Mouse (Mus musculus): ENCODE results near the gene Zc3hc1. TPM values are rescaled to one million over a fixed set of nuclear protein-coding genes. Genes with fewer than 3 reads are reported as not detected.
A peak's percentile ranks its signal among the peaks of the same experiment; 100 is the strongest.

Zc3hc1 gene
- 52.8 and 60.5 TPM in 2 replicates for polyA plus RNA-seq (2014; fragmentation: Nextera tagmentation; extraction: Ambion mirVana)

DNA sequence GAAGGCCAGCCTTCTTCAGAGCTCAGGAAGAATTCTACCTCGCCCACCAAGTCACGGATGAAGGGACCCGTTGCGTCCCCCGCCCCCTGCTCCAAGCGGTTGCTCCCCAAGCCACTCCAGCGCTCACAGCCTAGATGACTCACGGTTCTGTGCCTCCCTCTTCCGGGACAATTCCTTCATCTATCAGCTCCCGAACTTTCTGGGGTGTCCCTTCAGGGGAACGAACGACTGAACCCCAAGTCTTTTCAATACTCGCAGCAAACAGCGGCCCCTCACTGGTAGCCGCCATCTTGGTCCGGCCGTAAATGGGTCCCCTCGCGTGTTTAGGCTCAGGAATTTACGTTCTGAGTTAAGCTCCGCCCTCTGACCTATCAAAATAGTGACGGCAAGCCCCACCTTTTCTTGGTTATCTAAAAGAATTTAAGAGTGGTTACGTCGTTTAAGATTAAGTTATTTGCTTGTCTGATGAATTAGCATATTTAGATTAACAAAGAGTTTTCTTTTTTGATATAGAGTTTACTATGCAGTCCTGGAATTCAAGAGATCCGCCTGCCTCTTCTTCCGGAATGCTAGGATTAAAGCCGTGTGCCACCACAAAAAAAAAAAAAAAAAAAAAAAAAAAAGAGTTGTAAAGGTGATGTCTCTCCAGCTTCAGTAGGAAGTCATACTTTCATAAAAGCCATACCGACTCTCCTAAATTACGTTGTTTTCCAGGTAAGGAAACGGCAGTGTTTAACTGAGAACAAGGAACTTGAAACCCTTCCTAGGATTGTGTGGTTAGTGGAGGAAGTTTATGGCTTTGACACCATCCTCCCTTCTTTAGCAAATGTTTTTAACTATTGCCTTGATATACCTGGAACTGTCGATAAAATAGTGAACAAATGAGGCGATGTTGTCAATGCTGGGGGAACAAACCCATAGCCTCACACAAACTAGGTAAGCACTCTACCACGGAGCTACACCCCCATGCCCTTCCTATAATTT is at the start of gene Zc3hc1:
Gene Zc3hc1, minus strand, starts transcription at position 315 of the 984 bp plus-strand sequence.
- Histone ChIP-seq H3K4me2 (ENCODE audit: low read depth, low read length) (peak within 1 kb of the TSS; percentile 49), H3K4me1 (ENCODE audit: control insufficient read depth, insufficient read depth, low read length) (no peaks in the 10 kb centered on the region), H3K27me3 (replicated peaks; ENCODE audit: control insufficient read depth, insufficient read depth, low read length) (no peaks in the 10 kb centered on the region), H3K36me3 (ENCODE audit: control insufficient read depth, insufficient read depth, low read length) (peaks cover 13% of the 10 kb centered on the region), H3K4me3 (ENCODE audit: low read depth, low read length) (peak within 1 kb of the TSS; percentile 66), H3K27ac (replicated peaks; ENCODE audit: low read depth, low read length) (no peak within 1 kb of the TSS; the same call in 1 of the 2 replicates), H3K9ac (ENCODE audit: low read depth, low read length) (peak within 1 kb of the TSS; percentile 80), H3K9me3 (ENCODE audit: control insufficient read depth, low read length) (no peaks in the 10 kb centered on the region)
- ATAC-seq (ENCODE audit: low read depth) (peak; percentile 82; the same call in 1 of the 2 replicates), DNase-seq (ENCODE audit: low spot score) (peak; percentile 94)
- WGBS, result 17% methylated on average over 33 of the region's 33 CpGs

DNA sequence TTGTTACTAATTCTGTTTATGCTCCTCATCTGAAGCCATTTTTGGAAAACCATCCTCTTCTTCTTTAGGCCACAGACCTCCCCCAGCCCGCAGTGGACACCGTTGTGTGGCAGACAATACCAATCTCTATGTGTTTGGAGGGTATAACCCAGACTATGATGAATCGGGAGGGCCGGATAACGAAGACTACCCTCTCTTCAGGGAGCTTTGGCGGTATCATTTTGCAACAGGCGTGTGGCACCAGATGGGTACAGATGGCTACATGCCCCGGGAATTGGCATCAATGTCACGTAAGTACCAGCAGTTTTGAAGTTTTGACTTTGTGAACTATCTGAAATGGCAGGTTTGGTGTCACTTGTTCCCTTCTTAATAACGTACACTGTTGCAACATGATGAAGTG is 48.7 kb upstream of the Zc3hc1 start:
- no peak overlapping the region for H3K9ac ChIP-seq (ENCODE audit: low read depth, low read length)
- H3K4me2 ChIP-seq (ENCODE audit: low read depth, low read length), result no peak overlapping the region
- H3K9me3 ChIP-seq (ENCODE audit: control insufficient read depth, low read length), result no peaks in the 10 kb centered on the region
- H3K36me3 ChIP-seq (ENCODE audit: control insufficient read depth, insufficient read depth, low read length), result peaks cover 49% of the 10 kb centered on the region
- ATAC-seq (ENCODE audit: low read depth) (no peak), DNase-seq (ENCODE audit: low spot score) (no peak)
- 94% methylated on average over 10 of the region's 10 CpGs for WGBS
- no peak overlapping the region for H3K27ac ChIP-seq (replicated peaks; ENCODE audit: low read depth, low read length)
- H3K27me3 ChIP-seq (replicated peaks; ENCODE audit: control insufficient read depth, insufficient read depth, low read length), result no peaks in the 10 kb centered on the region
- H3K4me1 ChIP-seq (ENCODE audit: control insufficient read depth, insufficient read depth, low read length), result no peaks in the 10 kb centered on the region
- no peak overlapping the region for H3K4me3 ChIP-seq (ENCODE audit: low read depth, low read length)

DNA sequence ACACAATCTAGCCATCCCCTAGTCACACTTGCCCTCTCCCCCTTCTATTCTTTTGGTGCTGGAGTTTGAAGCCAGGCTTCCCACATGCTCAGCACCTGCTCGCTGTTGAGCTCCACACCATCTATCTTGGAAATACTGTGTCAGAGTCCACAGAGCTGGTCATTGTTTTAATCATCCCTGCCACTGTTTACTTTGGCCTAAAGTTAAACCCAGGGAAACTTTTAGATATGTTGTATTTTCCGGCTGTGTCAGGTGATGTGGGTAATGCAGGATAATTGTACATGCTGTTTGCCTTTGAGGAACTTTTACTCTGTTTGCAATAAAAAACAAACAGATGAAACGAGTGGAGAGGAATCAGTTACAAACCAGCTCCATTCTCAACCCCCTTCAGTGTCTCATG is 46.2 kb upstream of the Zc3hc1 start:
- 64% methylated on average over 3 of the region's 3 CpGs for WGBS
- H3K4me2 ChIP-seq (ENCODE audit: low read depth, low read length), result no peak overlapping the region
- peaks cover 31% of the 10 kb centered on the region for H3K36me3 ChIP-seq (ENCODE audit: control insufficient read depth, insufficient read depth, low read length)
- no peak overlapping the region for H3K9ac ChIP-seq (ENCODE audit: low read depth, low read length)
- no peaks in the 10 kb centered on the region for H3K9me3 ChIP-seq (ENCODE audit: control insufficient read depth, low read length)
- ATAC-seq (ENCODE audit: low read depth), result no peak
- DNase-seq (ENCODE audit: low spot score), result no peak
- H3K27me3 ChIP-seq (replicated peaks; ENCODE audit: control insufficient read depth, insufficient read depth, low read length), result no peaks in the 10 kb centered on the region
- H3K4me3 ChIP-seq (ENCODE audit: low read depth, low read length), result no peak overlapping the region
- no peak overlapping the region for H3K27ac ChIP-seq (replicated peaks; ENCODE audit: low read depth, low read length)
- H3K4me1 ChIP-seq (ENCODE audit: control insufficient read depth, insufficient read depth, low read length), result peaks cover 4% of the 10 kb centered on the region; the same call in 1 of the 2 replicates

GRCm38 (mm10) chr6:30436476-30436875 is 45.6 kb upstream of the Zc3hc1 start:
- Histone ChIP-seq H3K36me3 (ENCODE audit: control insufficient read depth, insufficient read depth, low read length) (peaks cover 25% of the 10 kb centered on the region), H3K9ac (ENCODE audit: low read depth, low read length) (no peak overlapping the region), H3K27me3 (replicated peaks; ENCODE audit: control insufficient read depth, insufficient read depth, low read length) (no peaks in the 10 kb centered on the region), H3K27ac (replicated peaks; ENCODE audit: low read depth, low read length) (no peak overlapping the region), H3K4me3 (ENCODE audit: low read depth, low read length) (no peak overlapping the region), H3K9me3 (ENCODE audit: control insufficient read depth, low read length) (no peaks in the 10 kb centered on the region), H3K4me1 (ENCODE audit: control insufficient read depth, insufficient read depth, low read length) (peaks cover 4% of the 10 kb centered on the region; the same call in 1 of the 2 replicates), H3K4me2 (ENCODE audit: low read depth, low read length) (no peak overlapping the region)
- DNase-seq (ENCODE audit: low spot score), result no peak
- 91% methylated on average over 3 of the region's 3 CpGs for WGBS
- no peak for ATAC-seq (ENCODE audit: low read depth)

GRCm38 (mm10) chr6:30432461-30433192 is 41.8 kb upstream of the Zc3hc1 start:
- Histone ChIP-seq H3K27me3 (replicated peaks; ENCODE audit: control insufficient read depth, insufficient read depth, low read length) (no peaks in the 10 kb centered on the region), H3K27ac (replicated peaks; ENCODE audit: low read depth, low read length) (peak overlapping the region; percentile 68), H3K4me1 (ENCODE audit: control insufficient read depth, insufficient read depth, low read length) (peaks cover 4% of the 10 kb centered on the region; the same call in 1 of the 2 replicates), H3K9me3 (ENCODE audit: control insufficient read depth, low read length) (no peaks in the 10 kb centered on the region), H3K36me3 (ENCODE audit: control insufficient read depth, insufficient read depth, low read length) (peaks cover 6% of the 10 kb centered on the region; the same call in 1 of the 2 replicates), H3K9ac (ENCODE audit: low read depth, low read length) (no peak overlapping the region), H3K4me3 (ENCODE audit: low read depth, low read length) (no peak overlapping the region), H3K4me2 (ENCODE audit: low read depth, low read length) (no peak overlapping the region)
- DNase-seq (ENCODE audit: low spot score) (peak; percentile 49), ATAC-seq (ENCODE audit: low read depth) (no peak)
- 43% methylated on average over 3 of the region's 3 CpGs for WGBS

DNA sequence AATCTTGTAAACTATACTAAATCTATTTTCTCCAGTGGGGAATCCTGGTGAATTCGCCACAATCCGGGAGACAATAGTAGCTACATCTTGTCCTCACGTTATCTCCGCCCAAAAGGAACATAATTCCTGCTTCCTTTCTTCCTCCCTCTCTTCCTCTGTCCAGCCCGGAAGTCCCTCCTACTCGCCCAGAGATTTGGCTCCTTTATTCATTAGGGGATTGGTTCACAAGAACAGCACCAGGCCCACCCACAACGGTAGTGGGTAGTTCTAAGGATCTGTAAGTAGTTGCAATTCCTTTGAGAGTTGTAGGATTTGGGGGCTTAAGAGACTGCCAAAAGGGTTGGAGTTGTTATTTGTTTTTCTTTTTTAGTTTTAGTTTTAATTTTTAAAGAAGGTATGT is 26.0 kb upstream of the Zc3hc1 start:
- peaks cover 18% of the 10 kb centered on the region for H3K36me3 ChIP-seq (ENCODE audit: control insufficient read depth, insufficient read depth, low read length)
- H3K4me1 ChIP-seq (ENCODE audit: control insufficient read depth, insufficient read depth, low read length), result no peaks in the 10 kb centered on the region
- ATAC-seq (ENCODE audit: low read depth) (no peak), DNase-seq (ENCODE audit: low spot score) (no peak)
- no peak overlapping the region; the same call in 1 of the 2 replicates for H3K27ac ChIP-seq (replicated peaks; ENCODE audit: low read depth, low read length)
- no peaks in the 10 kb centered on the region for H3K9me3 ChIP-seq (ENCODE audit: control insufficient read depth, low read length)
- WGBS, result 81% methylated on average over 7 of the region's 7 CpGs
- H3K27me3 ChIP-seq (replicated peaks; ENCODE audit: control insufficient read depth, insufficient read depth, low read length), result no peaks in the 10 kb centered on the region
- H3K4me3 ChIP-seq (ENCODE audit: low read depth, low read length), result no peak overlapping the region
- H3K9ac ChIP-seq (ENCODE audit: low read depth, low read length), result no peak overlapping the region
- H3K4me2 ChIP-seq (ENCODE audit: low read depth, low read length), result no peak overlapping the region

DNA sequence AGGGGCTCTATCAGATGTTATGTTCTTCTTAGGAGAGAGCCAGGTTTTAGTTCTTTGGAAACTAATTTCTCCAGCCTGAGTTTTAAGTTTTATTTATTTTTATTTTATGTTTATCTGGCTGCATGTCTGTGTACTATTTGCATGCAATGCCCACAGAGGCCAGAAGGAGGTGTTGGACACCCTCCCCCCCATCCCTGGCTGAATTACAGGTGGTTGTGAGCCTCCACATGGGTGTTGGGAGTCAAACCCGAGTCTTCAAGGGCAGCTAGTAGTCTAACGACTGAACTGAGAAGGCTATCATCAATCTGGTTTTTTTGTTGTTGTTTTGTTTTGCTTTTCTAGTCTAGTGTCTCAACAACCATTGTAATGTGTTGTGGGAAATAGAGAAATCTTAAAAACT is 25.3 kb upstream of the Zc3hc1 start:
- no peaks in the 10 kb centered on the region for H3K9me3 ChIP-seq (ENCODE audit: control insufficient read depth, low read length)
- 87% methylated on average over 2 of the region's 2 CpGs for WGBS
- H3K27ac ChIP-seq (replicated peaks; ENCODE audit: low read depth, low read length), result no peak overlapping the region
- H3K36me3 ChIP-seq (ENCODE audit: control insufficient read depth, insufficient read depth, low read length), result peaks cover 13% of the 10 kb centered on the region
- no peaks in the 10 kb centered on the region for H3K4me1 ChIP-seq (ENCODE audit: control insufficient read depth, insufficient read depth, low read length)
- no peak overlapping the region for H3K4me2 ChIP-seq (ENCODE audit: low read depth, low read length)
- H3K9ac ChIP-seq (ENCODE audit: low read depth, low read length), result no peak overlapping the region
- no peak overlapping the region for H3K4me3 ChIP-seq (ENCODE audit: low read depth, low read length)
- no peak for DNase-seq (ENCODE audit: low spot score)
- H3K27me3 ChIP-seq (replicated peaks; ENCODE audit: control insufficient read depth, insufficient read depth, low read length), result no peaks in the 10 kb centered on the region
- ATAC-seq (ENCODE audit: low read depth), result no peak

- H3K27ac ChIP-seq (replicated peaks; ENCODE audit: low read depth, low read length), result no peak overlapping the region
- H3K36me3 ChIP-seq (ENCODE audit: control insufficient read depth, insufficient read depth, low read length), result peaks cover 6% of the 10 kb centered on the region; the same call in 1 of the 2 replicates
- no peaks in the 10 kb centered on the region for H3K27me3 ChIP-seq (replicated peaks; ENCODE audit: control insufficient read depth, insufficient read depth, low read length)
- DNase-seq (ENCODE audit: low spot score), result no peak
- H3K9ac ChIP-seq (ENCODE audit: low read depth, low read length), result no peak overlapping the region
- ATAC-seq (ENCODE audit: low read depth), result no peak
- no peaks in the 10 kb centered on the region for H3K4me1 ChIP-seq (ENCODE audit: control insufficient read depth, insufficient read depth, low read length)
- H3K4me2 ChIP-seq (ENCODE audit: low read depth, low read length), result no peak overlapping the region
- no peak overlapping the region for H3K4me3 ChIP-seq (ENCODE audit: low read depth, low read length)
- 88% methylated on average over 4 of the region's 4 CpGs for WGBS
- H3K9me3 ChIP-seq (ENCODE audit: control insufficient read depth, low read length), result no peaks in the 10 kb centered on the region
These were observed 20.5 kb upstream of the Zc3hc1 start for GRCm38 (mm10) chr6:30411311-30411710.
